ENCODE assay signal across 22 mouse cellular contexts in genomic region chr16:17707541-17707940, GRCm38 (mm10). TPM values are rescaled to one million over a fixed set of nuclear protein-coding genes. Genes with fewer than 3 reads are reported as not detected.
DNase-seq lines count a peak whose midpoint lies in the region; ATAC-seq lines count a peak whose summit lies in the region.
"Had no signal": no experiment of that assay in that cellular context is flagged by ENCODE, and none has a peak within 500 bp of the region (broad histone marks: within the 10 kb centered on the region; RNA-seq: fewer than 3 reads in every experiment).

No protein-coding gene starts in this region.

- peaks cover 7% of the 10 kb centered on the region for H3K4me1 ChIP-seq in heart, embryonic 11.5 days (ENCODE audit: control insufficient read depth, insufficient read depth, low read length)
- H3K4me1 ChIP-seq: embryonic facial prominence, embryonic 13.5 days; forebrain, embryonic 12.5 days; hindbrain, embryonic 13.5 days had no signal

- WGBS in heart, embryonic 11.5 days (ENCODE audit: insufficient replicate concordance): 81% methylated on average over 1 of the region's 1 CpGs

- H3K4me2 ChIP-seq in heart, embryonic 11.5 days: no peak overlapping the region
- H3K4me2 ChIP-seq: embryonic facial prominence, embryonic 13.5 days; forebrain, embryonic 12.5 days; hindbrain, embryonic 13.5 days had no signal

- H3K9me3 ChIP-seq in heart, embryonic 11.5 days (replicated peaks; ENCODE audit: control insufficient read depth, low read length): no peaks in the 10 kb centered on the region
- H3K9me3 ChIP-seq: embryonic facial prominence, embryonic 13.5 days; forebrain, embryonic 12.5 days; hindbrain, embryonic 13.5 days had no signal

- H3K27me3 ChIP-seq in heart, embryonic 11.5 days (ENCODE audit: control insufficient read depth, insufficient read depth, low read length): no peaks in the 10 kb centered on the region
- H3K27me3 ChIP-seq: CH12.LX; embryonic facial prominence, embryonic 13.5 days; forebrain, embryonic 12.5 days; hindbrain, embryonic 13.5 days; Patski had no signal

- H3K4me3 ChIP-seq in heart, embryonic 11.5 days (ENCODE audit: low read depth, low read length): no peak overlapping the region
- H3K4me3 ChIP-seq: embryonic facial prominence, embryonic 13.5 days; forebrain, embryonic 12.5 days; hindbrain, embryonic 13.5 days had no signal

- ATAC-seq in heart, embryonic 11.5 days (replicated peaks; ENCODE audit: insufficient number of reproducible peaks, low FRiP score, low TSS enrichment): no peak
- ATAC-seq: forebrain, embryonic 16.5 days; hindbrain, postnatal 0 days; Patski had no signal

- intact Hi-C loops in heart, postnatal 14 days (cut with DNase I): no loop called here

- no peak for DNase-seq in heart, postnatal 14 days
- peak; percentile 9 for DNase-seq in kidney, adult 18-20 months
- DNase-seq in kidney, adult 9 months: no peak
- peak; percentile 8 to 29 for DNase-seq in kidney, postnatal 36 days
- no peak for DNase-seq in kidney, postnatal 4 days
- DNase-seq in lung, postnatal 36 days: peak; percentile 21
- DNase-seq in lung, postnatal 14 days: no peak
- DNase-seq: adrenal gland, adult 2 months; adrenal gland, postnatal 25 days; cerebellum, adult 18-20 months; cerebellum, adult 9-11 months; cerebellum, postnatal 36 days; gastrocnemius, postnatal 36 days; heart, adult 11 months had no signal

- H3K27ac ChIP-seq in heart, embryonic 11.5 days (ENCODE audit: low read depth, low read length): peak overlapping the region; percentile 10; the same call in 1 of the 2 replicates
- H3K27ac ChIP-seq: embryonic facial prominence, embryonic 13.5 days; forebrain, embryonic 12.5 days; hindbrain, embryonic 13.5 days; hindbrain, postnatal 0 days had no signal

- H3K36me3 ChIP-seq in heart, embryonic 11.5 days (ENCODE audit: control insufficient read depth, insufficient read depth, low read length): no peaks in the 10 kb centered on the region; the same call in 1 of the 2 replicates

- no peak overlapping the region for H3K9ac ChIP-seq in heart, embryonic 11.5 days (ENCODE audit: low read depth, low read length)
- H3K9ac ChIP-seq: embryonic facial prominence, embryonic 13.5 days; forebrain, embryonic 12.5 days; hindbrain, embryonic 13.5 days had no signal

RNA-seq across cellular contexts. Expression of gene Med15, which starts 25.1 kb away (rescaled TPM):
- 31.6 and 32.9 TPM in 2 replicates for polyA plus RNA-seq in heart, embryonic 11.5 days (2014; fragmentation: Nextera tagmentation; extraction: Ambion mirVana)
- total RNA-seq in heart, postnatal 14 days (2021): 10 to 100 TPM; 31.6 to 32.4 TPM

RNA-seq across cellular contexts. Expression of gene Klhl22, which starts 51.9 kb away (rescaled TPM):
- 43.2 and 44.1 TPM in 2 replicates for polyA plus RNA-seq in heart, embryonic 11.5 days (2014; fragmentation: Nextera tagmentation; extraction: Ambion mirVana)
- total RNA-seq in heart, postnatal 14 days (2021): 10 to 100 TPM; 18.2 to 21.7 TPM
- total RNA-seq: CH12.LX had no signal

Comparison
In these comparisons a context has a peak if more than half of its experiments do, and no peak if none do; other contexts are left out.
1. DNase-seq: peak in kidney, adult 18-20 months (single experiment), kidney, postnatal 36 days (2 of 2) and lung, postnatal 36 days (single experiment); none in heart, postnatal 14 days (0 of 2), kidney, adult 9 months (single experiment), kidney, postnatal 4 days (0 of 2) and lung, postnatal 14 days (single experiment).